Mouse (Mus musculus): ENCODE results near the gene Elp5. TPM values are rescaled to one million over a fixed set of nuclear protein-coding genes. Genes with fewer than 3 reads are reported as not detected.
"Not testable (repeated sequence)": the region's sequence is repeated elsewhere in the genome, so short reads cannot be mapped to it uniquely, and the experiment has no call there.

The Elp5 gene
- total RNA-seq, 2 experiments from 2014 or later: 82.7 to 104 TPM

- not testable (repeated sequence) for ATAC-seq (replicated peaks; ENCODE audit: low FRiP score, low TSS enrichment, poor library complexity, severe bottlenecking)
Observed at GRCm38 (mm10) chr11:70016177-70016576, 33.9 kb upstream of the Elp5 start.

GRCm38 (mm10) chr11:70015677-70016076 is 33.4 kb upstream of the Elp5 start:
- ATAC-seq (replicated peaks; ENCODE audit: low FRiP score, low TSS enrichment, poor library complexity, severe bottlenecking): no peak

GRCm38 (mm10) chr11:70014880-70015558 is 32.7 kb upstream of the Elp5 start, which contains the start of gene Acadvl:
Acadvl (minus strand) TSS chr11:70015411.
- ATAC-seq (replicated peaks; ENCODE audit: low FRiP score, low TSS enrichment, poor library complexity, severe bottlenecking): peak; percentile 88

- ATAC-seq (replicated peaks; ENCODE audit: low FRiP score, low TSS enrichment, poor library complexity, severe bottlenecking): no peak
Observed at GRCm38 (mm10) chr11:70014051-70014450, 31.7 kb upstream of the Elp5 start.

- ATAC-seq (replicated peaks; ENCODE audit: low FRiP score, low TSS enrichment, poor library complexity, severe bottlenecking): no peak
Observed at GRCm38 (mm10) chr11:70013408-70013807, 31.1 kb upstream of the Elp5 start.

- no peak for ATAC-seq (replicated peaks; ENCODE audit: low FRiP score, low TSS enrichment, poor library complexity, severe bottlenecking)
Observed at GRCm38 (mm10) chr11:70012931-70013330, 30.6 kb upstream of the Elp5 start.

GRCm38 (mm10) chr11:70010961-70011360 is 28.6 kb upstream of the Elp5 start:
- ATAC-seq (replicated peaks; ENCODE audit: low FRiP score, low TSS enrichment, poor library complexity, severe bottlenecking): no peak

GRCm38 (mm10) chr11:70010548-70010947 is 28.2 kb upstream of the Elp5 start:
- no peak for ATAC-seq (replicated peaks; ENCODE audit: low FRiP score, low TSS enrichment, poor library complexity, severe bottlenecking)

- ATAC-seq (replicated peaks; ENCODE audit: low FRiP score, low TSS enrichment, poor library complexity, severe bottlenecking): no peak
Observed at GRCm38 (mm10) chr11:70010033-70010432, 27.7 kb upstream of the Elp5 start.

GRCm38 (mm10) chr11:70005521-70005920 is 23.2 kb upstream of the Elp5 start:
- ATAC-seq (replicated peaks; ENCODE audit: low FRiP score, low TSS enrichment, poor library complexity, severe bottlenecking): peak; percentile 53; the same call in 1 of the 2 replicates

GRCm38 (mm10) chr11:70002471-70002870 is 20.2 kb upstream of the Elp5 start:
- no peak for ATAC-seq (replicated peaks; ENCODE audit: low FRiP score, low TSS enrichment, poor library complexity, severe bottlenecking)

- ATAC-seq (replicated peaks; ENCODE audit: low FRiP score, low TSS enrichment, poor library complexity, severe bottlenecking): peak; percentile 35; the same call in 1 of the 2 replicates
Observed at GRCm38 (mm10) chr11:70001865-70002264, 19.5 kb upstream of the Elp5 start.

- no peak for ATAC-seq (replicated peaks; ENCODE audit: low FRiP score, low TSS enrichment, poor library complexity, severe bottlenecking)
Observed at GRCm38 (mm10) chr11:70001159-70001558, 18.8 kb upstream of the Elp5 start.

GRCm38 (mm10) chr11:70000396-70000898 is 18.1 kb upstream of the Elp5 start, which contains the start of gene Dvl2:
Dvl2 (plus strand) TSS chr11:70000595.
- ATAC-seq (replicated peaks; ENCODE audit: low FRiP score, low TSS enrichment, poor library complexity, severe bottlenecking): peak; percentile 39

- ATAC-seq (replicated peaks; ENCODE audit: low FRiP score, low TSS enrichment, poor library complexity, severe bottlenecking): no peak
Observed at GRCm38 (mm10) chr11:69999666-70000065, 17.3 kb upstream of the Elp5 start.

GRCm38 (mm10) chr11:69998567-69999491 is 16.5 kb upstream of the Elp5 start:
- no peak for ATAC-seq (replicated peaks; ENCODE audit: low FRiP score, low TSS enrichment, poor library complexity, severe bottlenecking)

- ATAC-seq (replicated peaks; ENCODE audit: low FRiP score, low TSS enrichment, poor library complexity, severe bottlenecking): peak; percentile 46
Observed at GRCm38 (mm10) chr11:69997070-69997509, 14.8 kb upstream of the Elp5 start.

GRCm38 (mm10) chr11:69996161-69997061 is 14.1 kb upstream of the Elp5 start:
- ATAC-seq (replicated peaks; ENCODE audit: low FRiP score, low TSS enrichment, poor library complexity, severe bottlenecking): no peak

GRCm38 (mm10) chr11:69995391-69995960 is 13.2 kb upstream of the Elp5 start, which contains the start of gene Phf23:
Phf23 (plus strand) TSS chr11:69995777.
- peak; percentile 73 for ATAC-seq (replicated peaks; ENCODE audit: low FRiP score, low TSS enrichment, poor library complexity, severe bottlenecking)
